Mouse (Mus musculus): Measurements from ENCODE around the gene Wwox. TPM values are rescaled to one million over a fixed set of nuclear protein-coding genes. Genes with fewer than 3 reads are reported as not detected.

The Wwox gene
- polyA plus RNA-seq, 1 experiment = 12.4 TPM

- H3K4me1 ChIP-seq (ENCODE audit: control insufficient read depth, insufficient read depth, low read length) = no peaks in the 10 kb centered on the region
- no peak overlapping the region for H3K4me3 ChIP-seq (ENCODE audit: insufficient read depth, low read length)
- TF ChIP-seq CTCF (IDR thresholded peaks at IDR 0.05; ENCODE audit: low read depth, low read length) (no peak), POLR2A (IDR thresholded peaks at IDR 0.05; ENCODE audit: borderline replicate concordance, low read depth, low read length) (no peak)
- no peak overlapping the region for H3K27ac ChIP-seq (ENCODE audit: insufficient read depth, low read depth, low read length)
Measured at GRCm38 (mm10) chr8:114936887-114937286, 497.4 kb downstream of the Wwox start.

GRCm38 (mm10) chr8:114939338-114939737 is 499.9 kb downstream of the Wwox start:
- Histone ChIP-seq H3K27ac (ENCODE audit: insufficient read depth, low read depth, low read length) (no peak overlapping the region), H3K4me1 (ENCODE audit: control insufficient read depth, insufficient read depth, low read length) (no peaks in the 10 kb centered on the region), H3K4me3 (ENCODE audit: insufficient read depth, low read length) (no peak overlapping the region)
- TF ChIP-seq POLR2A (IDR thresholded peaks at IDR 0.05; ENCODE audit: borderline replicate concordance, low read depth, low read length) = no peak
- no peak for TF ChIP-seq CTCF (IDR thresholded peaks at IDR 0.05; ENCODE audit: low read depth, low read length)

GRCm38 (mm10) chr8:114941096-114941495 is 501.6 kb downstream of the Wwox start:
- Histone ChIP-seq H3K4me3 (ENCODE audit: insufficient read depth, low read length) (no peak overlapping the region), H3K4me1 (ENCODE audit: control insufficient read depth, insufficient read depth, low read length) (no peaks in the 10 kb centered on the region), H3K27ac (ENCODE audit: insufficient read depth, low read depth, low read length) (no peak overlapping the region)
- TF ChIP-seq POLR2A (IDR thresholded peaks at IDR 0.05; ENCODE audit: borderline replicate concordance, low read depth, low read length) (no peak), CTCF (IDR thresholded peaks at IDR 0.05; ENCODE audit: low read depth, low read length) (no peak)

GRCm38 (mm10) chr8:114941644-114942043 is 502.2 kb downstream of the Wwox start:
- Histone ChIP-seq H3K4me3 (ENCODE audit: insufficient read depth, low read length) (no peak overlapping the region), H3K4me1 (ENCODE audit: control insufficient read depth, insufficient read depth, low read length) (no peaks in the 10 kb centered on the region), H3K27ac (ENCODE audit: insufficient read depth, low read depth, low read length) (no peak overlapping the region)
- TF ChIP-seq POLR2A (IDR thresholded peaks at IDR 0.05; ENCODE audit: borderline replicate concordance, low read depth, low read length) (no peak), CTCF (IDR thresholded peaks at IDR 0.05; ENCODE audit: low read depth, low read length) (no peak)

DNA sequence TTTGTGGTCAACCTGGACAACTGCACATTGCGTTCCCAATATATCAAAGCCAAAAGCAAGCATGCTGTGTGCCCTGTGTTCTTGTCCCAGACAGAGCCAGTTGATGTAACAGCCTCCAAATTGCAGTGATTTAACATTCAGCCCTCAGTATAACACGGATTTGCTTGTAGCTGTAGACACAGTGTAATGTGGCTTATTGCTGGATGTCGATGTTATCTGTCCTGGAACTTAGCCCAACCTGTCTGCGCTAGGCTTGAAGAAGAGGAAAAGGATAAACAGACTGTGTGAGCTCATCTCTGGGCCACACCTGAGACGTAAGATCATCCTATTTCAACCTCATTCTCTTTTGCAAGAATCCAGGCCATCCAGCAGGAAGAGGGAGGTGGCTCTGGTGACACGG is 508.5 kb downstream of the Wwox start:
- H3K4me1 ChIP-seq (ENCODE audit: control insufficient read depth, insufficient read depth, low read length) = no peaks in the 10 kb centered on the region
- TF ChIP-seq CTCF (IDR thresholded peaks at IDR 0.05; ENCODE audit: low read depth, low read length) (no peak), POLR2A (IDR thresholded peaks at IDR 0.05; ENCODE audit: borderline replicate concordance, low read depth, low read length) (no peak)
- no peak overlapping the region for H3K27ac ChIP-seq (ENCODE audit: insufficient read depth, low read depth, low read length)
- H3K4me3 ChIP-seq (ENCODE audit: insufficient read depth, low read length) = no peak overlapping the region

GRCm38 (mm10) chr8:114956377-114957168 is 517.1 kb downstream of the Wwox start:
- Histone ChIP-seq H3K4me3 (ENCODE audit: insufficient read depth, low read length) (no peak overlapping the region), H3K27ac (ENCODE audit: insufficient read depth, low read depth, low read length) (no peak overlapping the region), H3K4me1 (ENCODE audit: control insufficient read depth, insufficient read depth, low read length) (no peaks in the 10 kb centered on the region)
- TF ChIP-seq POLR2A (IDR thresholded peaks at IDR 0.05; ENCODE audit: borderline replicate concordance, low read depth, low read length) (no peak), CTCF (IDR thresholded peaks at IDR 0.05; ENCODE audit: low read depth, low read length) (no peak)

- Histone ChIP-seq H3K4me1 (ENCODE audit: control insufficient read depth, insufficient read depth, low read length) (no peaks in the 10 kb centered on the region), H3K4me3 (ENCODE audit: insufficient read depth, low read length) (no peak overlapping the region), H3K27ac (ENCODE audit: insufficient read depth, low read depth, low read length) (no peak overlapping the region)
- TF ChIP-seq POLR2A (IDR thresholded peaks at IDR 0.05; ENCODE audit: borderline replicate concordance, low read depth, low read length) = no peak
- no peak for TF ChIP-seq CTCF (IDR thresholded peaks at IDR 0.05; ENCODE audit: low read depth, low read length)
Measured at GRCm38 (mm10) chr8:114958437-114959107, 519.1 kb downstream of the Wwox start.

GRCm38 (mm10) chr8:114959406-114959805 is 520.0 kb downstream of the Wwox start:
- Histone ChIP-seq H3K27ac (ENCODE audit: insufficient read depth, low read depth, low read length) (no peak overlapping the region), H3K4me1 (ENCODE audit: control insufficient read depth, insufficient read depth, low read length) (no peaks in the 10 kb centered on the region), H3K4me3 (ENCODE audit: insufficient read depth, low read length) (no peak overlapping the region)
- TF ChIP-seq POLR2A (IDR thresholded peaks at IDR 0.05; ENCODE audit: borderline replicate concordance, low read depth, low read length) (no peak), CTCF (IDR thresholded peaks at IDR 0.05; ENCODE audit: low read depth, low read length) (no peak)

DNA sequence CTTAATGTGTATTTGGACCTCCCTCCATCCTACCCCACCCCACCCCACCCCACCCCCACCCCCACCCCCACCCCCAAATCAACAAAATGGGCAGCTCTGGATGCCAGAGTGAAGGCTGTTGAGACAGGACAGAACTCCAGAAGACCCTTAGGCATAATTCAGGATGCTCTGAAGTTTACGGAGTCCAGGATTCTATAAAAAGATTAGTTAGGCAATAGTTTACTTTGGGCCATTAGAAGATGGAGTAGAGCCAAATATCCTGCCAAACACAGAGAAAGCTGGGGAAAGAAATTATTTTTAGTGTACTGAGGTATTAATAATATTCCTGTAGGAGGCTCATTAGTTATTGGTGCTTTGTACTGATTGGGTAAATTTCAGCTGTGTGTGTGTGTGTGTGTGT is 523.0 kb downstream of the Wwox start:
- TF ChIP-seq CTCF (IDR thresholded peaks at IDR 0.05; ENCODE audit: low read depth, low read length) (no peak), POLR2A (IDR thresholded peaks at IDR 0.05; ENCODE audit: borderline replicate concordance, low read depth, low read length) (no peak)
- no peak overlapping the region for H3K4me3 ChIP-seq (ENCODE audit: insufficient read depth, low read length)
- H3K4me1 ChIP-seq (ENCODE audit: control insufficient read depth, insufficient read depth, low read length) = no peaks in the 10 kb centered on the region
- H3K27ac ChIP-seq (ENCODE audit: insufficient read depth, low read depth, low read length) = no peak overlapping the region

DNA sequence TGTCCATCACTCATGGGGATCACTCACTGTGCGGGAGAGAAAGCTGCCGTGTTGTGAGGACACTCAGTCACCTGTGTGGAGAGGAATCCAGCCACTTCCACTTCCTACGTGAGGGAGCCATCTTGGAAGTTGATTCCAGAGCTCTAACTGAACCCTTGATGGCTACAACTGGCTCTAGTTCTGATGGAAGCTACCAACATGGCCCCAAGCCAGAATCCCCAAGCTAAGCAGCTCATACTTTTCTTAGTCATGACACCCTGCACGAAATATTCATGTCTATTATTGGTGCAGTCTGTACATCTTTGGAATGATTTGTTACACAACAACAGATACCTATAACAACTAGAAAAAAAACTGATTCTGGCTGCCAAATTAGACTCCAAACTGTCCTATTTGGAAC is 523.8 kb downstream of the Wwox start:
- no peak for TF ChIP-seq POLR2A (IDR thresholded peaks at IDR 0.05; ENCODE audit: borderline replicate concordance, low read depth, low read length)
- no peak for TF ChIP-seq CTCF (IDR thresholded peaks at IDR 0.05; ENCODE audit: low read depth, low read length)
- no peak overlapping the region for H3K4me3 ChIP-seq (ENCODE audit: insufficient read depth, low read length)
- H3K4me1 ChIP-seq (ENCODE audit: control insufficient read depth, insufficient read depth, low read length) = no peaks in the 10 kb centered on the region
- no peak overlapping the region for H3K27ac ChIP-seq (ENCODE audit: insufficient read depth, low read depth, low read length)
